Mouse (Mus musculus) right cerebral cortex, postnatal 36 days (tissue): ENCODE data around the gene Itga7.

Source experiments
- DNase-seq, 2 experiments: peaks; one replicate each; pipeline ENCODE4 v3.0.0; 2022; ENCODE audit warnings: low spot score in 2 of 2, mixed read lengths in 1 of 2

Gene Itga7

DNA sequence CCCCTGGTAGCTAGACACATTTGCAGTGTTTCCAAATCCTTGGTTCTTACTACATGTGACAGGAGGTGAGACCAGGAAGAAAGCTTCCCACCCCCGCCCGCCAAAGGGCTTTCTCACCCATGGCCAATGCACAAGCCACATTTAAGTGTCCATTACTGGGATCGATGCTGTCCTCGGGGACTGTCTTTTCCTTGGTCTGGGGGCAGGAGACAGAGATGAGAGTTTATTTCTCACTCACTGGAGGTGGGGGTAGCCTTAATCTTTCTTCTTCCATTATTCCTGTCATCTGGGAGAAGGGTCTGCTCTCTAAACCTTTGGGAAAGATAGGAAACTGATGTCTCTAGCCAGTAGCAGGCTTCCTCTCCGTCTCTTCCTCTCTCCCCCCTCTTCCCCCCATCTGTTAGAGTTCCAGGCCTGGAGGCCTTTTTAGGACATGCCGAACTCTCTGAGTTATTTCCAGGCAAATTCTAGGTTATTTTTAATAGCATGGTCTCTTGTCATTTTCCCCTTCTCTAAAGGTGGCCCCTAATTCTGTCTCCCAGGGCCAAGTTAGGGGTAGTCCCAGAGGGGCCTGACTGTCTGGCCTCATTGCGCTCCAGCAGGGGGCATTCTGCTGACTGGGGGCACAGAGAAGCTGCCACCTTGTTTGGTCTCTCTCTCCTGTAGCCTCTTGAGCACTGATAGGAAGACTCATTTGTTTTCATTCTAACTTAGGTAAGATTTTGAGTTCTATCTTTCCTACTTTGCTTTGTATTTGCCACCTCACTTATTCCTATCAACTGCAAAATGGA, 1.6 kb downstream of the Itga7 start:
- DNase-seq = no peak

DNA sequence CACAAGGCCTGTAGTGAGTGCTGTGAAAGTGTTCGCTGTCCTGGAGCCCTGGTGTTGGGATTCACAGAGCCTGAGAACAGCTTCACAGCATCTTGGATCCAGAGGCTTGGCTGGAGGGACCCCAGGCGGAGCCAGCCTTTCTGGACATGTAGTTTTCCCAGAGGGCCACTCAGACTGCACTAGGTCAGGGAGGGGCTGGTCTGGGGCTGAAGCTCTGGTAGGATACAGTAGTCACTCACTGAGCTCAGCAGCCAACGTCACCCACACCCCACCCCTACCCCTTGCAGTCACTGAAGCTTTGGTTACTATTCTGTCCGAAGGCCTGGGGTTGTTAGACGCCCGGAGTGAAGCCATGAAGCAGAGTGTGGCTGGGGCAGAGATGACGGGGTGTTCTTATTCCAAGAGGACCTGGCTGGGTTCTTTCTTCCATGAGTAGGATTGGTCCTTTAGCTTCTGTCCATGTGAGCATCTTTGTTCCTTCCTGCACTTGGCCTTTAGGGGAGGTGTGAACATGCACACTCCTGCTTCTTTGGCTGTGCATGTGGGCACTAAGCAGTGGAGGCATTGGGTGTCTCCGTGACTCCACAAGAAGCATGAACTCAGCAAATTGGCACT, 2.3 kb downstream of the Itga7 start:
- DNase-seq = no peak

GRCm38 (mm10) chr10:128937756-128938390, 4.3 kb downstream of the Itga7 start:
- DNase-seq = no peak

GRCm38 (mm10) chr10:128938457-128938856, 4.8 kb downstream of the Itga7 start:
- DNase-seq = no peak

DNA sequence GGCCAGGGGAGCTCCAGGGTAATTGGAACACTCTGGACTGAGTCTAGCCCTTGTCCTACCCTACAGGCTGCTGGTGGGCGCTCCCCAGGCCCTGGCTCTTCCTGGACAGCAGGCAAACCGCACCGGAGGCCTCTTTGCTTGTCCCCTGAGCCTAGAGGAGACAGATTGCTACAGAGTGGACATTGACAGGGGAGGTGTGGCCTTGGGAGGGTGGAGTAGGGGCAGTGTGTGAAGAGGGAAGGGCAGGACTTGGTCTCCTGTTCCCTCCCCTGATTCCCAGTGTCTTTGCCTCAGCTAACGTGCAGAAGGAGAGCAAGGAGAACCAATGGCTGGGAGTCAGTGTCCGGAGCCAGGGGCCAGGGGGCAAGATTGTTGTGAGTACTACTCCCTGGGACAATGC, 5.4 kb downstream of the Itga7 start:
- DNase-seq = no peak

GRCm38 (mm10) chr10:128940475-128941061, 7.0 kb downstream of the Itga7 start:
- DNase-seq = no peak

- DNase-seq = no peak
These were observed 12.1 kb downstream of the Itga7 start for GRCm38 (mm10) chr10:128945675-128946074.

GRCm38 (mm10) chr10:128947496-128947895, 13.9 kb downstream of the Itga7 start:
- DNase-seq = no peak

GRCm38 (mm10) chr10:128950208-128950887, 16.7 kb downstream of the Itga7 start:
- DNase-seq = no peak

- no peak for DNase-seq
These were observed 24.7 kb downstream of the Itga7 start for GRCm38 (mm10) chr10:128958340-128958739.

- DNase-seq = no peak
These were observed 26.5 kb downstream of the Itga7 start for GRCm38 (mm10) chr10:128960142-128960541.

DNA sequence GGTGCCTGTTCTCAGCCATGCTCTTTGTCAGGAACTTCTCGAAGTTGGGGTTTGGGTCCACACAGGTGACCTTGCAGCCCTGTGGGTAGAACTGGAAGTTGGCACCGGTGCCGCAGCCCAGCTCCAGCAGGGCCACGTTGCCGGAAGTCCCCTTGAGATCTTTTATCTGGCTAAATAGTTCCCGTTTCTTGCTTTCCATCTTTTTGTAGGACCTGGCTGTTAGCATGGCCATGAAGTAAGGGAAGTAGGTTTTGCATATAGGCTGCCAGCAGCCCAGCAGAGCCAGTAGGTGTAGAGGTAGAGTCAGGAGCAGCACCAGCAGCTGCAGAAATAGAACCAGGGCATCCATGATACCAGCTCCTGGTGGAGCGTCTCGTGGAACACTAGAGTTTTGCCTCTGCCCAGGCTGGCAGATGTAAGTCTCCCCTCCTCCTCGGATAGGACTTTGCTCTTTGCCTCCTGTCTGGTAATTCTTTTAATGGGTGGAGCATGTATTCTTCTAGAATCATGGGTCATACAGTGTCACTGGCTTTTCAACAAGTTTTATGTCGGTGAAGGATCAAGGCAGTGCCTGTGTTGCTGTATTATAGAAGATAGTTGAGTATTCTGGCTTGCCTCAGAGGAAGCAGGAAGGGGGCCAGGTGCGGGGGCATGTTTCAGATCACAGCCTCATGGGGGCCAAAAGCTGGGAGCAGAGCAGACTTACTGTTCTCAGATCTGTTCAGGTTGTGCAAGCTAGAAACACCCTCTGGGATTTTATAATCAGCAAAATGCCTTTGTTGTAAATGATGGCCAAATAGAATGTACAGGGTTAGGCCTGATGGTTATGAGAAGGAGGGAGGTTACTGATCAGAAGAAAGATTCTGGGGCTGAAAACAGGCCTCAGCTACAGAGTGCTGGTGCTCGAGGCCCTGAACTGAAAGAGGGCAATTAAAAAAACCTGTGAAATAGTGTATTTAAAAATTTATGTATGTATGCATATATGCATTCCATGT, 27.3 kb downstream of the Itga7 start, which contains the start of gene Mettl7b:
Gene Mettl7b, minus strand, starts transcription at position 399 of the 995 bp plus-strand sequence.
- no peak for DNase-seq

DNA sequence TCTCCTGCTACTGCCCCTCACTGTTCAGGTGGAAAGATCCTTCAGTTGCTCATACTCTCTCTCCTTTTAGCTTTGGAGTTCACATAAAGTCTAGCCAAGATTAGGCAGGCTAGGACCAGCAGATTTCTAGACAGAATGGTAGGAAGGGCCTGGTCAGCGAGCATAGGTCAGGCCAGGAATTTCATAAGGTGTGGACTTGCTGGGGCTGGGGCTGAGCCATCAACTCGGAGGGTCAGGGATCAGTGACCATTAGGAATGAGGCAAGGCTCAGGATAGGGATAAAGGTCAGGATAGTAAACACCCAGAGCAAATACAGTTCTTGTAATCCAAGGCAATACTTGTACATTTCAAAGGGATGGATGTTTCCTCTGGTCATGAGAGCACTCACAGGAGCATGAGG, 31.3 kb downstream of the Itga7 start:
- DNase-seq = no peak

DNA sequence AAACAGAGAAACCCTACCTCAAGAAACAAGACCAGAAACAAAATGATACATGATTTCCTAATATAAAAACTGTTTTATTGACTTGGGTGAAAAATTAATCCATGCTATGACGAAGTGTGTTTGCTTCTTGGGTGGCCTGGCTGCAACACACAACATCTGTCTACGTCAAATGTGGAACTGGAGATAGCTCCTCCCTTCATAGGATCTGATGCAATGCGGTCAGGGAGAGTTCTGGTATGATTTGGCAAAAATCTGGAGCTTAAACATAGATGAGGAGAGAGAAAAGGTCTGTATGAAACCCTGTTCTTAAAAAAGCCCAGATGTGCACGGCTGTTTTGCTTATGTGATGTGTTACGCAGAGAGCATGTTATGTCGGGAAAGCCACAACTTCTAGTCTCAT, 32.3 kb downstream of the Itga7 start:
- no peak for DNase-seq

DNA sequence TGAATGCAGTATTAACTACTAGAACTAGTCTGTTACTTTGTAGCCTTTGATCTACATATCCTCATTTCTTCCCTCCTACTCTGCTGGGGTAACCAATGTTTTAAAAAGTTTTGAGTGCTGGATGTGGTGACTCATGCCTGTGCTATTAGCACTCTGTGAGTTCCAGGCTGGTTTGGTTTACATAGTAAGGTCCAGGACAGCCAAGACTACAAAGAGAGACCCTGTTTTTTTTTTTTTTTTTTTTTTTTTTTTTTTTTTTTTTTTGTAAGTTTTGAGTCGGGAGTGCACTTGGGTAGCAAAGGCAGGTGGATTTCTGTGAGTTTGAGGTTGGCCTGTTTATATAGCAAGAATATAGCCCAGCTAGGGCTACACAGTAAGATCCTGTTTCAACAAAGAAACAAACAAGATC, 34.7 kb downstream of the Itga7 start:
- DNase-seq = no peak

DNA sequence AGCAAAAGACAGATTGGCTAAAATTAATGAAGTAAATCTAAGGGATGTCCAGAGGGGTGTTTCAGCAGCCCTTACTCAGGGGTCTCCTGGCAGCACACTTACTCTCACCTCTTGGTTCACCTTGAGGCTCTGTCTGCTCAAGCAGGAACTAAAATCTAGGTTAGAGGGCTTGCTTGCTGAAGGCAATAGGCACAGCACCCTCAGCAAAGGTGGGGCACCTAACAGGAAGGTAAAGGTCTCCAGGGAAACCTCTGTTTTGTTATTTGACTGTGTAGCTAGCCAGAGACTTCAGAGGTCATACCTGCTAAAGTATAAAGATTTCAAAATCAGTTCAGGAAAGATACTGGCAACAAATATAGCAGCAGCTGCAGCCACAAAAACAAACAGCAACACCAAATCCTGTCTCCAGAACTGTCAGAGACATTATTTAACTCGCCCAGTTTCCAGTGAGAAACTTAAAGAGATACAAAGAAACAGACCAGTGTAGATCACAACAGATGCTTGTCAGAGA, 37.2 kb downstream of the Itga7 start:
- no peak for DNase-seq

DNA sequence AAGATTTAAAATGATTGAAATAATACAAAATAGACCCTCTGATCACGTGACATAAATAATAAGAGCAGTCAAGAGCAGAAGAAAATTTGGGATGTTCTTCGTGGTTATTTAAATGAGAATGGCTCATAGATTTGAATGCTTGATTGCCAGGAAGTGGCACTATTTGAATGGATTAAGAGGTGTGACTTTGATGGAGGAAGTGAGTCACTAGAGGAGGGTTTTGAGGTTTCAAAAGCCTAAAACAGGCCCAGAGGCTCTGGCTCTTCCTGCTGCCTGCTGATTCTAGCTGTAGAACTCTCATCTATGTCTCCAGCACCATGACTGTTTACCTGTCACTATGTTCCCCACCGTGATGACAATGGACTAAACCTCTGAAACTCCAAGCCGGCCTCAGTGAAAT, 39.2 kb downstream of the Itga7 start:
- DNase-seq = no peak

DNA sequence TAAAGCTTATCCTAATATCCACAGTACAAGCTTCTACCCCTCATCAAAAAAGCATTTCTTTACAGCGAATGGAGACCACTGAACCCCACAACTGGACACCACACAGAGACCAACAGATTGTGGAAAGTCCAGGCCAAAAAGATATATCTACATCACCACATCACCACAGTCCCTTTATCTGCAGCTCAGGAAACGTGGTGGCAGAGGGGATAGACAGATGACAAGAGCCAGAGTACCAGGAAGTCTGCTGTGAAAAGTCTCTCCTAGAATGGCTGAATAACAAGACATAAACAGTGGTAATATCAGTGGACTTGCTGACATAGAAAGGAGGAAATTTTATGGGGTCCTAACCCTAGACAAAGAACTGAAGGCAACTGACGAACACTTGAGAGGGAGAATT, 42.8 kb downstream of the Itga7 start:
- no peak for DNase-seq

DNA sequence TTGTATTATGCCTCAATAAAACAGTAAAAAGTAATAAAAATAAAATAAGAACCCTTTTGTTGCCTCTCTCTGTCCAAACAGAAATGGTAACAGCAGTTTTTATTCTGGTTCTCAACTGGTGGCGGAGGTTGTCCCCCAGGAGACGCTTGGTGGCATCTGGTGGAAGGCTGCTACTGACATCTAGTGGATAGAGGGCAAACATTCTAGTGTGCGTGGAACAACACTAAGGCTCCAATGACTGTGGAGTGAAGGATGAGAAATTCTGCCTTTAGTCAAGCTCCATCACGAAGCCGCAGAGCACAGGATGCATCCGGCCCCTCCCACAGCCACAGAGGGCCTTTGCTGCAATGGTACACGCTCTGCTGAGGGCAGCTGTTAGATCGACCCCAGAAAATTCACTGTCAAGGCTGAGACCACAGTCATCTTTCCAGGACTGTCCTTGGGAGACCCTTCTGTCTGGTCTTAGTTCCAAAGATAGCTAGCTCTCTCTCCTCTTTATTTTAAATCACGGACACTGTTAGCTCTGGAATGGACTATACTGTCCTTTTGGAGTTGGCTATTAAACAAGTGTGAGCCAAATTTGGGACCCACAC, 44.0 kb downstream of the Itga7 start:
- DNase-seq = peak; percentile 14 to 20
